Mouse (Mus musculus): ENCODE measurements around the gene Rnf157. TPM values are rescaled to one million over a fixed set of nuclear protein-coding genes. Genes with fewer than 3 reads are reported as not detected.
A peak's percentile ranks its signal among the peaks of the same experiment; 100 is the strongest.
"Not testable (repeated sequence)": the region's sequence is repeated elsewhere in the genome, so short reads cannot be mapped to it uniquely, and the experiment has no call there.

The Rnf157 gene
- polyA plus RNA-seq, 1 experiment from 2014 or later: 16.4 TPM

DNA sequence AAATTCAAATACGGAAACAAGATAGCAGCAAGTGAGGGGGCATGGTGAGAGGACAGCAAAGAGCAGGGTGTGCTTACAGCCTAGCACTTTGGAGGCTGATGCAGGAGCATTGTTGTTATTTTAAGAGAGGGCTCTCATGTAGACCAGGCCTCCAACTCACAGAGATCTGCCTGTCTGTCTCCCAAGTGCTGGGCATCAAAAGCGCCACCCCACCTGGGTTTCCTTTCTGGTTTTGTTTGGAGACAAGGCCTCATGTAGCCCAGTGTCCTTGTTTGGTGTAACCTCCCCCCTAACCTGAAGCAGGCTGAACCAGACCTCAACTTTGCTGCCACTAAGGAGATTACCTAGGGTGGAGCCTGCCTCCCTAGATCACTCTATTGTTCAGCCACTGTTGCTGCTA lies 9.7 kb upstream of the Rnf157 start:
- no peak for ATAC-seq
- Histone ChIP-seq H3K4me2 (replicated peaks) (no peak overlapping the region), H3K4me3 (replicated peaks) (no peak overlapping the region), H3K27ac (no peak overlapping the region), H3K27me3 (replicated peaks) (no peaks in the 10 kb centered on the region), H3K36me3 (no peaks in the 10 kb centered on the region), H3K9ac (no peak overlapping the region), H3K4me1 (replicated peaks) (peaks cover 10% of the 10 kb centered on the region; the same call in 1 of the 2 replicates), H3K9me3 (no peaks in the 10 kb centered on the region)
- WGBS: 83% methylated on average over 2 of the region's 2 CpGs

DNA sequence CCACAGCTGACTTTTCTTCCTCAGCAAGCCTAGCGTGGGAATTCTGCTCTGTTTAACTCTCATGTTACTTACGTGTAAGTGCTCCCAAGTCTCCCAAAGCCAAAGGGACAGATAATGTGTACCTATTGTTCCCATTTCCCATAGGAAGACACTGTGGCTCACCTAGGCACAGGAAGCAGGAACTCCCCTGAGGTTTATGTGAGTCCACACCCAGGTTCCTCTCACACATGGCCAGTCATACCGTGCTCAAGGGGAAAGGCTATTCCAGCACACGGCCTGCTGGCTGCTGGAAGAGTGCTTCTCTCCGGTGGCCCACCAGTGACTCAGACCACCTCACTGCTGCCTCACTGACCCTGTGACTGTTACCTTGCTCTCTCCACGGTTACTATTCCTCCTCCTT lies 8.3 kb upstream of the Rnf157 start:
- Histone ChIP-seq H3K27ac (no peak overlapping the region), H3K27me3 (replicated peaks) (no peaks in the 10 kb centered on the region), H3K4me3 (replicated peaks) (no peak overlapping the region), H3K36me3 (no peaks in the 10 kb centered on the region), H3K9ac (no peak overlapping the region; the same call in 1 of the 2 replicates), H3K9me3 (no peaks in the 10 kb centered on the region), H3K4me2 (replicated peaks) (no peak overlapping the region), H3K4me1 (replicated peaks) (peaks cover 16% of the 10 kb centered on the region)
- no peak for ATAC-seq
- WGBS: 67% methylated on average over 6 of the region's 6 CpGs

DNA sequence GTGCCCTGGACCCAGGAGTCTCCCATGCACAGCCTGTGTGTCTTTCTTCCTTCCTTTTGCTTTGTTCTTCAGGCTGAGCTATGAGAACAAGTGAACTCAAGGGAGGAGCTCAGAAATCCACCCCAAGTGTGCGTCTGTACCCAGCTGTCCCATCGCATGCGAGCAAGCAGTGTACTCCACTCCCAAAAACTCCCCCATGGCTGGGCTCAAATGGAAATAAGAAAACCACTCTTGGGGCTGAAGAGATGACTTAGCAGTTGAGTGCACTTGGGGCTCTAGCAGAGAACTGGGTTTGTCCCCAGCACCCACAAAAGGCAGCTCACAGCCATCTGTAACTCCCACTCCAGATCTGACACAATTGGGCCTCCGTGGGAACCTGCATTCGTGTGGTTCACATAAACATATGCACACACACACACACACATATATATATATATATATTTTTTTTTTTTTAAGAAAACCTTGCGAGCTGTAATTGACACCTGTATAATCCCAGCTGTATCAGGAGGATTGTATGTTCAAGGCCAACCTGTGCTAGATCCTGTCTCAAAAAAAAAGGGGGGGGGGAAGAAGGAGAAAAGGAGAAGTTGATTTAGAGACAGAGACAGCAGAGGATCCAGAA lies 6.1 kb upstream of the Rnf157 start:
- WGBS: 67% methylated on average over 6 of the region's 6 CpGs
- ATAC-seq: no peak
- Histone ChIP-seq H3K9me3 (no peaks in the 10 kb centered on the region), H3K4me3 (replicated peaks) (no peak overlapping the region), H3K4me1 (replicated peaks) (peaks cover 16% of the 10 kb centered on the region), H3K27ac (peak overlapping the region; percentile 1; the same call in 1 of the 2 replicates), H3K4me2 (replicated peaks) (no peak overlapping the region), H3K9ac (no peak overlapping the region), H3K27me3 (replicated peaks) (no peaks in the 10 kb centered on the region), H3K36me3 (no peaks in the 10 kb centered on the region)

DNA sequence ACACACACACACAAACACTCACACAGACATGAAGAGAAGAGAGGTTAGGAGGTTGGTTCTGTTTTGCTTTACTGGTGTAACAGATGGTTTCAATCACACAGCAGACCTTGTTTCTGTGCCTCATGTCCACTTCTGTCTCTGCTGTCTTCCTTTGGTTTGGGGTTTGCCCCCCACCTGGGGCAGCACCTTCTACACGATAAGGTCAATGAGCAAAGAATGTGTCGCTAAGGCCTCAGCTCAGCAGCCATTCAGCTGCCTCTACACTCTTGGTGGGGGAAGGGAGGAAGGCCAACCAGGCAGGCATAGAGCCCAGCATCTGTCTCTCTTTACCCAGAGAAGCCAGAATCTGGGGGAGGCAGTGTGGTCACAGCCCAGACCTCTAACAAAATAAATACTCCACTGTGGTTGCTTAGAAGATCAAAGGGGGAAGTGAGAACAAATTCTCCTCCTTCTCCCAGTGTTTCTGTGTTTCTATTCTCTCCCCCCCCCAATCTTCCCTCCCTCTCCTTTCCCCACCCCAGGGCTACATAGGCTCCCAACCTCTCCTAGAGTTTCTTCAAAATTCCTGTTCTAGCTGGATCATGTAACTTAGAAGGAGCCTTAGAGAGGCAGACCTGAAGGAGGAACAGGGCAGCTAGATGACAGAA lies 5.5 kb upstream of the Rnf157 start:
- Histone ChIP-seq H3K9ac (no peak overlapping the region), H3K4me3 (replicated peaks) (no peak overlapping the region), H3K4me2 (replicated peaks) (no peak overlapping the region), H3K4me1 (replicated peaks) (peaks cover 14% of the 10 kb centered on the region), H3K36me3 (no peaks in the 10 kb centered on the region), H3K9me3 (no peaks in the 10 kb centered on the region), H3K27ac (peak overlapping the region; percentile 1; the same call in 1 of the 2 replicates), H3K27me3 (replicated peaks) (no peaks in the 10 kb centered on the region)
- 20% methylated on average over 2 of the region's 2 CpGs for WGBS
- ATAC-seq: no peak

DNA sequence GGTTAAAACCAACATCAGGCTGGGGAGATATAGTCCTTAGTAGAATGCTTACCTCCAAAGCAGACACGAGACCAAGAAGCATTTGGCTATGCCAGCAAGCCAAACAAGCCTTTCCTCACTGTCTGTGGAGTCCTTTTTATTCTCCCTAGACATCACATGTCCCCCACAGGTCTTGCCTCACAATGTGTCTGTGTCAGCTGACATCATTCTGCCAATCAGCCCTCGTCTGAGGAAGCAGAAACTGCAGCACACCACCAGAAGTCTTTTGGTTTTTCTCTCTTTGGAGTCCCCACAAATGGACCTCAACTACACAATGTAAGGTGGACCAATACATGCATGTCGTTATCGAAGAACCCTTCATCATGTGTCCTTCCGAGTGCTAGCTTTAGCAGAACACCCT lies 4.2 kb upstream of the Rnf157 start:
- Histone ChIP-seq H3K4me1 (replicated peaks) (peaks cover 18% of the 10 kb centered on the region), H3K27ac (peak overlapping the region; percentile 57; the same call in 1 of the 2 replicates), H3K27me3 (replicated peaks) (no peaks in the 10 kb centered on the region), H3K36me3 (no peaks in the 10 kb centered on the region), H3K9me3 (no peaks in the 10 kb centered on the region), H3K9ac (no peak overlapping the region), H3K4me2 (replicated peaks) (no peak overlapping the region), H3K4me3 (replicated peaks) (no peak overlapping the region)
- no peak for ATAC-seq
- 90% methylated on average over 5 of the region's 5 CpGs for WGBS

DNA sequence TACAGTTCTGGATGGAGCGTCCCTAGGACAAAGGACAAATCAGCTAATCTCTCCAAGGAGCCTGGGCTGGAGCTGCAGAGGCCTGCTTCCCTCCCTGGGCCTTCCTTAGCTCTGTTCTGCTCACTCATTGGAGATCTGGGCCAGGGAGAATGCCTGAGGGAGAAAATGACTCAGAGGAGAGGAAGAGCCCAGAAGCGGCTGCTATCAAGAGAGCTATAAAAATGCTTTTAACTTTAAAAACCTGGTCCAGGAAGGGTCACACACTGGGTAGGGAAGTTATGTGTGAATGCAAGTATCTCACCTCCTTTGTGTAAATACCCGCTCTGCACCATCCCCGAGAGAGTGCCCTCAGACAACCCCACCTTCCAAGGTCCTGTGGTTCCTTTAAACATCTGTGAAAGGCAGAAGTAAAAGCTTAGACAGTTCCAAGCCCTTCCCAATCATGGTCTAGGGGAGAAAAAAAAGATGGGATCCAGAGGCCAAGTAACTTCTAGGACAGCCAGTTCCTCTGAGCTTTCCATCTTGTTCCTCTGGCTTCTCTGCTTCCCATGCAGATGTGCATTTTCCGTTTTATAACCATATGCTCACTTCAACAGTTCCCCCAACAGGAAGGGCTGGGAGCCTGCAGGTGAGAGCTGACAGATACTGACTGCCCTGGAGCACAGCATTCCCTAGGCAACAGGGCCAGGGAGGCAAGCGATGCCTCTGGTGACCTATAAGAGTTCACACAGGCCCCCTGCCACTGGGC lies 3.5 kb upstream of the Rnf157 start:
- H3K9me3 ChIP-seq: no peaks in the 10 kb centered on the region
- H3K9ac ChIP-seq: no peak overlapping the region
- peak; percentile 37 for ATAC-seq
- peaks cover 24% of the 10 kb centered on the region for H3K4me1 ChIP-seq (replicated peaks)
- WGBS: 48% methylated on average over 6 of the region's 6 CpGs
- no peaks in the 10 kb centered on the region for H3K27me3 ChIP-seq (replicated peaks)
- no peak overlapping the region for H3K4me2 ChIP-seq (replicated peaks)
- no peaks in the 10 kb centered on the region for H3K36me3 ChIP-seq
- H3K4me3 ChIP-seq (replicated peaks): no peak overlapping the region
- H3K27ac ChIP-seq: peak overlapping the region; percentile 57

DNA sequence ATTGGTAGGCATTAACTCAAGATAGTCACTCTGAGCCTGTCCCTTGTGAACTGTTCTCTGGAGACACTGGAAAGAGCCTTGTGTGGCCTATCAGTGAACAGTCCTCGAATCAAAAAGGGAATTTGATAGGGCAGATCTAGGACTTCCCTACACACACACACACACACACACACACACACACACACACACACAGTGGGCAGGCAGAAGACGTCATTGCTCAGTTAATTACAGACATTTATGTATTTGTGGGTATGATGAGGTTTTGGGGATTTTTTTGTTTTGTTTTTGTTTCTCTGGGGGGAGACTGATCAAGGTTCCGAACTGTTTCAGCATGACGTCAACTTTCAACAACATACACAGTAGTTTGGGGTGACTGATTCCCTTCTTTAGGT lies 795 bp upstream of the Rnf157 start:
- ATAC-seq: no peak

DNA sequence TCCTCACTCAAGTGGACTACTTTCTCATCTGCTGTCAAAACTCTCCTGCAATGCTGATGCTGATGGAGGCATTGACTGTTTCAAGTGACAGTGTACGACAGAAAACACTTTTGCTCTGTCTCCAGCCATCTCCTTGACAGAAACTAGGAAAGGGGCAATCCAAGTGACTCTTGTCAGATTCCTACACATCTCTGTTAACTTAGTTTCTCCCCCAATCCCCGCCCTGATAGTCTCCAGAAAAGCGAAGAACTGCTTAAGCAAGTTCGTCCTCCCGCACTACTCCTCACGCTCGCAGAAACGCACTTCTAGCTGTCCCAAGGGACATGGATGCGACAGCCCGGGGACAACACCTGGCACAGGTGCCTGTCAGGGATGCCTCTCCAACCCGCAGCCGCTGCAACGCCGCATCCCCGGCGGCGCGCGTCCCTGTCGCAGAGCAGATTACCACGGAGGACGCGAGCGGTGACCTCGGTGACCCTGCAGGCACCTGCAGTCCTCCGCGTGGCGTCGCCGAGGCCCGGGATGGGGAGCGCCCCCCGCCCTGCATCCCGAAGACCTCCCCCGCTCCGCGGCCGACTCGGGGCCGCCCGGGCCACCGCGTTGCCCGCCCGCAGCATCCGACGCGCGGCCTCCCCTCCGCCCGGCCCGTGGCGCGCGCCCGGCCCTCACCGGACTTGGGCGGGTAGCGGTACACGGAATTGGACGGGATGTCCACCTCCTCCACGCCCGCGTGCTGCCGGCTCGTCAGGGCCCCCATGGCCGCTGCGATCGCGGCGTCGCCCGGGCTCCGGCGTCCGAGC lies 604 bp downstream of the Rnf157 start:
- H3K9ac ChIP-seq: peak overlapping the region; percentile 83
- WGBS: under 1% methylated on average over 76 of the region's 76 CpGs
- peak overlapping the region; percentile 97 for H3K4me2 ChIP-seq (replicated peaks)
- no peaks in the 10 kb centered on the region for H3K9me3 ChIP-seq
- H3K27me3 ChIP-seq (replicated peaks): no peaks in the 10 kb centered on the region
- H3K4me3 ChIP-seq (replicated peaks): peak overlapping the region; percentile 83
- peaks cover 20% of the 10 kb centered on the region for H3K4me1 ChIP-seq (replicated peaks)
- H3K36me3 ChIP-seq: no peaks in the 10 kb centered on the region
- peak overlapping the region; percentile 73 for H3K27ac ChIP-seq
- peak; percentile 57 for ATAC-seq

More for the DNA sequence above, 795 bp upstream of the Rnf157 start:
- peak overlapping the region; percentile 83; the same call in 1 of the 2 replicates for H3K9ac ChIP-seq
- peak overlapping the region; percentile 73; the same call in 1 of the 2 replicates for H3K27ac ChIP-seq
- WGBS: 78% methylated on average over 4 of the region's 4 CpGs
- H3K9me3 ChIP-seq: no peaks in the 10 kb centered on the region
- H3K4me2 ChIP-seq (replicated peaks): peak overlapping the region; percentile 97
- H3K36me3 ChIP-seq: no peaks in the 10 kb centered on the region
- H3K4me3 ChIP-seq (replicated peaks): peak overlapping the region; percentile 83; the same call in 1 of the 2 replicates
- H3K4me1 ChIP-seq (replicated peaks): peaks cover 24% of the 10 kb centered on the region
- H3K27me3 ChIP-seq (replicated peaks): no peaks in the 10 kb centered on the region

DNA sequence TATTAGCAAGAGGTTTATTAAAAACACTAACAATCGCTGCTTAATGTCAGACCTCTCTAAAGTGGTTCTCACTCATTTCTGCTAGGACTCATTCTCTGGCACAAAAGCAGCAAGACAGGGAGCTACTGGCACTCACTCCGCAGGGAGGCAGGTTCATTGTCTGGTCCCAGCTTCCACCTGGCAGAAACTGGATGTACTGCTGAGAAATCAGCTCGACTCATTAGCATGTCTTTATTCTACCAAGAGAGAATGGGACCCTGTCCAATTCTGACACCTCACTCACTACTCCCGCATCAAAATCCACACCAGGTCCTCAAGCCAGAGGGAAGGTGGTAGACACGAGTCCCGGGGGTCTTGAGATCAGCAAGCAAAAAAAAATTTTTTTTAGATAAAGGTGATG lies 1.2 kb downstream of the Rnf157 start:
- WGBS: 35% methylated on average over 6 of the region's 6 CpGs
- no peak for ATAC-seq
- no peaks in the 10 kb centered on the region for H3K9me3 ChIP-seq
- H3K4me3 ChIP-seq (replicated peaks): peak overlapping the region; percentile 83
- H3K4me1 ChIP-seq (replicated peaks): peaks cover 17% of the 10 kb centered on the region
- peak overlapping the region; percentile 97 for H3K4me2 ChIP-seq (replicated peaks)
- no peaks in the 10 kb centered on the region for H3K27me3 ChIP-seq (replicated peaks)
- H3K9ac ChIP-seq: peak overlapping the region; percentile 83
- no peaks in the 10 kb centered on the region for H3K36me3 ChIP-seq
- H3K27ac ChIP-seq: no peak overlapping the region

DNA sequence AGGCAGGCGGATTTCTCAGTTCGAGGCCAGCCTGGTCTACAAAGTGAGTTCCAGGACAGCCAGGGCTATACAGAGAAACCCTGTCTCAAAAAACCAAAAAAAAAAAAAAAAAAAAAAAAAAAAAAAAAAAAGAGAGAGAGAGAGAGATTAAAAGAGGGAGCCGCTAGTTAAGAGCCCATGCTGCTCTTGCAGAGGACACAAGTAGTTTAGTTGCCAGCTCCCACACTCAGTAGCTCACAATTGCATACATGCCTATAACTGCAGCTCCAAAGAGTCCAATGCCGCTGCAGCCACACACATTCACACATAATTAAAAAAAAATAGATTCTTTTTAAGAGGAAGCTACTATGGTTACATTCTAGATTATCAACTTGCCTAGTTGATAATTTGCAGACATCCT lies 2.4 kb downstream of the Rnf157 start:
- H3K9ac ChIP-seq; H3K9me3 ChIP-seq; H3K36me3 ChIP-seq; H3K4me3 ChIP-seq (replicated peaks); H3K4me2 ChIP-seq (replicated peaks); H3K27me3 ChIP-seq (replicated peaks); ATAC-seq; H3K27ac ChIP-seq: not testable (repeated sequence)
- WGBS: 85% methylated on average over 4 of the region's 4 CpGs
- H3K4me1 ChIP-seq (replicated peaks): peaks cover 14% of the 10 kb centered on the region

DNA sequence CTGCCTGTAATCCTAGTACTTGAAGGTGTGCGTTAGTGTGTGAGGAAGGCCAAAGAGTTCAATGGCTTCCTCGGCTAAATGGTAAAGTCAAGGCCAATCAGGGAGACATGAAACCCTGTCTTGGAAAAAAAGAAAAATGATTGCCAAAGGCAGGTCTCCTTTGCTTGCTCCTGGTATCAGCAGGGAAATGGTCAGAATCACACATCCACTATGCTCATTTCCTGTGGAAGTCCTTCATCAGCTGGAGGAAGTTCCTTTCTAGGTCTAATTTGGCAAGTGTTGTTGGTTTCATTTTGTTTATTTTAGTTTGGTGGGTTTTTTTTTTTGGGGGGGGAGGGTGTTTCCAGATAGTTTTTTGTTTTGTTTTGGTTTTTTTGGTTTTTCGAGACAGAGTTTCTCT lies 3.8 kb downstream of the Rnf157 start:
- Histone ChIP-seq H3K4me1 (replicated peaks) (peaks cover 14% of the 10 kb centered on the region), H3K9me3 (no peaks in the 10 kb centered on the region), H3K4me2 (replicated peaks) (no peak overlapping the region), H3K27me3 (replicated peaks) (no peaks in the 10 kb centered on the region), H3K36me3 (no peaks in the 10 kb centered on the region), H3K27ac (no peak overlapping the region), H3K4me3 (replicated peaks) (no peak overlapping the region), H3K9ac (no peak overlapping the region)
- no peak for ATAC-seq
- 83% methylated on average over 3 of the region's 3 CpGs for WGBS

DNA sequence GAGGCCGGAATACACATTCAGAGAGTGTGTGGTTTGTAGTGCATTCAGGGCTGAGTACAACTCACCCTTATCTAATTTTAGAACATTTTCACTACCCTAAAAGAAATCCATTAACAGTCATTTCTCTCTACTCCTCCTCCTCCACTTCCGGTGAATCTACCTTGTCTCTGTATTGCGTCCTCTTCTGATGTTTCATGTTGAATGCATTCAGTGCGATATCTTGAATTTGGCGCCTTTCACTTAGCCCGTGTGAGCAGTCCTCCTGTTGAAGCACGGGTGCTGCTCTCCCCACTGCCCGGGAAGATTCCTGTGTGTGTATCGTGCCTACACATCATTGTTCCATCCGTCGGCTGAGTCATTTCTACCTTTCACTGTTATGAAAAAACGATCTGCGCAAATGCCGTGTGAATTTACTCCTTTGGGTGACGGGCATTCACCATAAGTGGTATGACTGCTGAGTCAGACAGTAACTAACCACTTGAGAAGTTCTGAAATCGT lies 6.6 kb downstream of the Rnf157 start:
- 90% methylated on average over 16 of the region's 16 CpGs for WGBS
- Histone ChIP-seq H3K9ac (no peak overlapping the region), H3K4me2 (replicated peaks) (no peak overlapping the region), H3K4me3 (replicated peaks) (no peak overlapping the region), H3K36me3 (0 out of 2 replicates have a peak, but pooled peaks cover 6% of the 10 kb centered on the region), H3K27me3 (replicated peaks) (no peaks in the 10 kb centered on the region), H3K4me1 (replicated peaks) (peaks cover 2% of the 10 kb centered on the region; the same call in 1 of the 2 replicates), H3K9me3 (no peaks in the 10 kb centered on the region), H3K27ac (no peak overlapping the region)
- no peak for ATAC-seq
